Mouse (Mus musculus) spleen, adult 2 months (tissue): ENCODE data around the gene Rwdd2a. TPM values are rescaled to one million over a fixed set of nuclear protein-coding genes. Genes with fewer than 3 reads are reported as not detected.

Source experiments
- DNase-seq, 2 experiments: peaks; one replicate each; pipeline versions ENCODE4 v3.0.0 to v3.0.0-alpha.2; 2012 to 2021; ENCODE audit warnings: low spot score in 2 of 2, low read depth in 1 of 2
- H3K27ac ChIP-seq: fragments of 200-500 bp; 2 replicates; pipeline ENCODE4 v1.5.1; 2012; ENCODE audit warnings: low read length, inconsistent platforms; ENCODE audit not compliant: insufficient read depth
- H3K27me3 ChIP-seq: fragments of 200-500 bp; 2 replicates; pipeline ENCODE4 v1.6.1; 2012; ENCODE audit warnings: mild to moderate bottlenecking, moderate library complexity, low read length, inconsistent platforms; ENCODE audit not compliant: control insufficient read depth, insufficient read depth
- H3K36me3 ChIP-seq: fragments of 200-500 bp; 2 replicates; pipeline ENCODE4 v1.6.1; 2012; ENCODE audit warnings: mild to moderate bottlenecking, low read length, inconsistent platforms; ENCODE audit not compliant: control insufficient read depth, insufficient read depth
- H3K4me1 ChIP-seq: fragments of 200-500 bp; 2 replicates; pipeline ENCODE4 v1.6.1; 2011; ENCODE audit warnings: inconsistent platforms; ENCODE audit not compliant: control insufficient read depth, insufficient read depth, insufficient read length
- H3K4me3 ChIP-seq: fragments of 200-500 bp; 2 replicates; pipeline ENCODE4 v1.5.1; 2011; ENCODE audit warnings: mild to moderate bottlenecking, inconsistent platforms; ENCODE audit not compliant: insufficient read depth, insufficient read length; ENCODE audit errors: extremely low read depth
- CTCF ChIP-seq: fragments of 200-500 bp; IDR thresholded peaks from 2 replicates; pipeline ENCODE4 v1.5.1; 2011; ENCODE audit warnings: mild to moderate bottlenecking, inconsistent platforms; ENCODE audit not compliant: insufficient read depth, insufficient read length, insufficient replicate concordance; ENCODE audit errors: extremely low read depth
- POLR2A ChIP-seq: fragments of 200-500 bp; IDR thresholded peaks from 2 replicates; pipeline ENCODE4 v1.6.1; 2011; ENCODE audit warnings: low read depth, low read length, inconsistent platforms
- WGBS: fragments of 180-500 bp; shearing (Covaris S2); methylation state at CpG from one replicate; pipeline ENCODE4 v1.1.7; 2018; 5-methylcytosine and 5-hydroxymethylcytosine counted together
- polyA plus RNA-seq: library from polyadenylated mRNA; depleted of rRNA; stranded (reverse); fragments of >200 nt; gene quantifications from 2 replicates; pipeline ENCODE4 v1.2.3, GENCODE M21; 2012

The Rwdd2a gene
- polyA plus RNA-seq, 1 experiment = 0.96 TPM

DNA sequence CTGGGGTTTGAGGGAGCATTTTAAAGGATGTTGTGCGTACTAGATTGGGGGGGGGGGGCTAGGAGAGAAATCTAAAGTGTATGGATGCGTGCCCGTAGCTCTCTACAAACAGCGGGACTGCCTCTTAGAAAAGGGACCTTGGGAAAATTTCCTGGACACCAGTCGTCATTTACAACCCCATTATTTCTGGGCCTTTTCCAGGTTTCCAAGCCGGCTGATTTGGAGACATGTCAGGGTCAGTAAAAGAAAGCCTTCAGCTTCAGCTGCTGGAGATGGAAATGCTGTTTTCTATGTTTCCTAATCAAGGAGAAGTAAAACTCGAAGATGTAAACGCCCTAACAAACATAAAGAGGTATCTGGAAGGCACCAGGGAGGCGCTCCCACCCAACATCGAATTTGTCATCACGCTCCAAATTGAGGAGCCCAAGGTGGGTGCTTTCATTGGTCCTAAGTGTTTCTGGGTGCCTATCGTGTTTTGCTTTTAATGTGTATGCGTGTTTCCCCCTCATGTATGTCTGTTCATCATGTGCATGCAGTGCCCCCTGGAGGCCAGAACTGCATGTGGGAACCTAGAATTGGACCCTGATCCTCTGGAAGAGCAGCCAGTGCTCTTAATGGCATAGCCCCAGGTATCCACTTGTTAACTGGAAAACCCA, 973 bp downstream of the Rwdd2a start:
- no peaks in the 10 kb centered on the region for H3K27me3 ChIP-seq
- H3K4me3 ChIP-seq = peak overlapping the region; percentile 94
- H3K4me1 ChIP-seq = no peaks in the 10 kb centered on the region
- 4% methylated on average over 13 of the region's 13 CpGs for WGBS
- H3K36me3 ChIP-seq = peaks cover under 1% of the 10 kb centered on the region
- peak; percentile 68 to 85 for DNase-seq
- no peak overlapping the region for H3K27ac ChIP-seq
- TF ChIP-seq POLR2A (no peak), CTCF (peak; percentile 63; the same call in 1 of the 2 replicates)

DNA sequence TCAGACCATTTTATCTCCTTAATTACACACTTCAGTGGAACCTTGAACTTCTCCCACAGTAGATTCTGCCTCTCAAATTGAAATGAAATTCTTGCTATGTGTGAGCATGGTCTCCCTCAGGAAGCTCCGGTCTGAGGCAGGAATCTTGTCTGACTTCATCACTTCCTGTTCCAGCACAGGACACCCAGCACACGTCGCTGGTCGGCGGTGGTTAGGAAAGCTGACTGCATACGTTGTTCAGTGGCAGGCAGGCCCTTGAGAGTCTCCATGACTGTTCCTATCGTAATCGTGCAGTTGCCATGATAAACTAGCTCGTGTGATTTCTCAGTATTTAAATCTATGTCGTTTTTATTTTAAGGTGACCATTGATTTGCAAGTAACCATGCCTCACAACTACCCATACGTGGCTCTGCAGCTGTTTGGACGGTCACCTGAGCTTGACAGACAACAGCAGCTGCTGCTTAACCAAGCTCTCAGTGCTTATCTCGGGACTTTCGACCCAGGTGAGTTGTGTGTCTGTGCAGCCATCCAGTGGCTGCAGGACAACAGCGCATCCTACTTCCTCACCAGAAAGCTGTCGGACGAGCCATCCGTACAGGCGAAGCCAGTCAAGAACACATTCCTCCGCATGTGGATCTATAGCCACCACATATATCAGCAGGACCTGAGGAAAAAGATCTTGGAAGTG, 2.0 kb downstream of the Rwdd2a start:
- no peak for DNase-seq
- Histone ChIP-seq H3K4me3 (no peak overlapping the region), H3K4me1 (no peaks in the 10 kb centered on the region), H3K27me3 (no peaks in the 10 kb centered on the region), H3K36me3 (no peaks in the 10 kb centered on the region), H3K27ac (no peak overlapping the region)
- TF ChIP-seq POLR2A (no peak), CTCF (no peak)
- 68% methylated on average over 20 of the region's 20 CpGs for WGBS

DNA sequence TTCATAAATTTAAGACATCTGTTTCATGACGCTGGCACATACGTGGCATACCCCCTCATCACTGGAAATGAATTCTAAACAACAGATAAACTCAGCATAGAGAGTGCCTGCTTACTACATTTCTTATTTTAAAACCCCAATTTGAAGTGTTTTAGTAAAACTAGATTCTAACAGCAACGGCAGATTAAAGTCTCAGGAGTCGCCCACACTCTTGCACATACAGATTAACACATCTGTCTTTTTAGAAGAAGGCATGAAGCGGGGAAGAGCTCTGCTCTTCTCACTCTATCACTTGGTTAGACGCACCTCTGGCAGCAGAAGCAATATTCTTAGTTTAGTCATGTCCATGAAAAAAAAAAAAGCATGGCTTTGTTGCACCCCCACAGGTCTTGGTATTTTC, 3.4 kb downstream of the Rwdd2a start:
- no peaks in the 10 kb centered on the region for H3K27me3 ChIP-seq
- H3K4me3 ChIP-seq = no peak overlapping the region
- 92% methylated on average over 6 of the region's 6 CpGs for WGBS
- no peak for DNase-seq
- TF ChIP-seq CTCF = no peak
- TF ChIP-seq POLR2A = no peak
- H3K4me1 ChIP-seq = no peaks in the 10 kb centered on the region; the same call in 1 of the 2 replicates
- H3K36me3 ChIP-seq = no peaks in the 10 kb centered on the region
- H3K27ac ChIP-seq = no peak overlapping the region

DNA sequence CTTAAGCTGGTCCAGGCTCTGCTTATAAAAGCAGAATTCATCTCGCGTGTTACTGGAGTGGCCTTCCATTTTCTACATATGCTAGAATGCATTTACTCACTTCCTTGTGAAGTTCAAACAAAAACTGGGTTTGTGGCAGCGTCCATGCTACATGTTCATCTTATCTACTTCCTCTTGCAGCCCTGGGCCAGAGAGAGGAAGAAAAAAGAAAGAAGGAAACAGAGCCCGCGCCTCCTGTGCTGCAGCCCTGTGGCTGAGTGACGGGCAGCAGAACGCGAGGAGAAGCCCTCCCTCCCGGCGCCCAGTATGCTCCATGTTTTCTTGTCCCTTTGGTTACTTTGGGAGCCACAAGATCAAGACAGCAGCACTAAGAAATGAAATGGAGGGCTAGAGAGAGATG, 7.9 kb downstream of the Rwdd2a start:
- Histone ChIP-seq H3K27ac (no peak overlapping the region), H3K36me3 (no peaks in the 10 kb centered on the region), H3K4me3 (0 out of 2 replicates have a peak overlapping the region, but pooled peaks have one; percentile 5), H3K4me1 (no peaks in the 10 kb centered on the region; the same call in 1 of the 2 replicates), H3K27me3 (no peaks in the 10 kb centered on the region)
- 8% methylated on average over 10 of the region's 10 CpGs for WGBS
- TF ChIP-seq POLR2A = no peak
- TF ChIP-seq CTCF = no peak
- DNase-seq = peak in 1 of 2 experiments; percentile 23

DNA sequence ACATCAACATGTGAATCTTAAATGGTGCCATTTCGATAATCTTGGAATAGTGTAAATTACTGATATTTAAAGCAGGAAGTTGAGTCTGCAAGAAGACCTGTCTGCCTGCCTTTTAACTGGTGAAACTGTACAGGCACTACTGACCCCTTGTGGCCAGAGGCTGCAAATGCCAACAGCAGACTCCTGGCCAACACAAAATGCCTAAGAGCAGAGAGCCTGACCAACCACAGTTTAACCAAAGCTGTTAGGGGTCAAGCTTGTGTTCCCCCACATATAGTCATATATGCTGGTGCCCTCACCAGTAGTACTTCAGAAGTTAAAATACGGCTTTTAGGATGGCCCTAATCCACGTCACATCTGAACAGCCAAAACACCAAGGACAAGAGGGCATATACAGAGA, 11.9 kb downstream of the Rwdd2a start:
- no peaks in the 10 kb centered on the region for H3K36me3 ChIP-seq
- WGBS = 51% methylated on average over 3 of the region's 3 CpGs
- no peak overlapping the region for H3K4me3 ChIP-seq
- TF ChIP-seq POLR2A (no peak), CTCF (peak; percentile 71; the same call in 1 of the 2 replicates)
- H3K27ac ChIP-seq = no peak overlapping the region
- peak; percentile 47 to 69 for DNase-seq
- H3K4me1 ChIP-seq = no peaks in the 10 kb centered on the region; the same call in 1 of the 2 replicates
- no peaks in the 10 kb centered on the region for H3K27me3 ChIP-seq

DNA sequence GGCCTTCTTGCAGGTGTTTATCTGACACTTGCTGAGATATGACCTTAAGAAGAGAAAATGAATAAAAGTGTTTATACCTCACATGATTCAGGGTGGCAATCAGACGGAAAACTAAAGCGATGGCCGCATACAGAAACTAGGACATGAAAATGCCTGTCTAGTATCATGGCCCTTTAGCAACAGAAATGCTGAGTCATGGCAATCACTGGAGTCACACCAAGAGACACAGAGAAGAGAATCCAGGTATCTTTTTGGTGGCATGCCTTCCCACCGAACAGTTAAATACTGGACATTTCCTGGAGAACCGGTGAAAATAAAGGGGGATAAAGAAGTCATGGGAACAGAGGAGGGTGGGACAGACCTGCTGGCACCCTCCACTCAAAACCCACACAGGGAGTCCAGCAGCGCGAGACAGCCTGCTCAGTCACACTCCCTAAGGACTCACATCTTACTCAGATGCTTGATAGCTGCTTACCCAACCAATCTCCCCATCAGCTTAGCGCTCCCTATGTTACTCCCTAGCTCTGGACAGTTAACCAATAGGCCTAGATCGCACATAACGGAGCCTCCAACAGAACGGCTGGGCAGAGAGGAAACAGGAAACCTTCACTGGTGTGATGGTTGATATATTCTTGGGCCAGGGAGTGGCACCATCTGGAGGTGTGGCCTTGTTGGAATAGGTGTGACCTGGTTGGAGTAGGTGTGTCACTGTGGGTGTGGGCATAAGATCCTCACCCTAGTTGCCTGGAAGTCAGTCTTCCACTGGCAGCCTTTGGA, 15.4 kb downstream of the Rwdd2a start:
- Histone ChIP-seq H3K4me1 (no peaks in the 10 kb centered on the region), H3K4me3 (no peak overlapping the region), H3K36me3 (no peaks in the 10 kb centered on the region), H3K27me3 (no peaks in the 10 kb centered on the region), H3K27ac (no peak overlapping the region)
- TF ChIP-seq CTCF = no peak
- no peak for TF ChIP-seq POLR2A
- 88% methylated on average over 11 of the region's 11 CpGs for WGBS
- no peak for DNase-seq
